Mouse (Mus musculus) heart, adult 8-10 months (tissue): ENCODE results near the gene Gna15. TPM values are rescaled to one million over a fixed set of nuclear protein-coding genes. Genes with fewer than 3 reads are reported as not detected.

Experiments used
- DNase-seq: peaks from one replicate; pipeline ENCODE4 v3.0.0; 2022; ENCODE audit warnings: low spot score
- total RNA-seq, 4 experiments: library from RNA; stranded (reverse); gene quantifications; 2 replicates each; pipeline ENCODE4 v1.2.4; 2022

The Gna15 gene
- total RNA-seq, 4 experiments from 2014 or later: 0.37 to 0.78 (median 0.54) TPM

DNA sequence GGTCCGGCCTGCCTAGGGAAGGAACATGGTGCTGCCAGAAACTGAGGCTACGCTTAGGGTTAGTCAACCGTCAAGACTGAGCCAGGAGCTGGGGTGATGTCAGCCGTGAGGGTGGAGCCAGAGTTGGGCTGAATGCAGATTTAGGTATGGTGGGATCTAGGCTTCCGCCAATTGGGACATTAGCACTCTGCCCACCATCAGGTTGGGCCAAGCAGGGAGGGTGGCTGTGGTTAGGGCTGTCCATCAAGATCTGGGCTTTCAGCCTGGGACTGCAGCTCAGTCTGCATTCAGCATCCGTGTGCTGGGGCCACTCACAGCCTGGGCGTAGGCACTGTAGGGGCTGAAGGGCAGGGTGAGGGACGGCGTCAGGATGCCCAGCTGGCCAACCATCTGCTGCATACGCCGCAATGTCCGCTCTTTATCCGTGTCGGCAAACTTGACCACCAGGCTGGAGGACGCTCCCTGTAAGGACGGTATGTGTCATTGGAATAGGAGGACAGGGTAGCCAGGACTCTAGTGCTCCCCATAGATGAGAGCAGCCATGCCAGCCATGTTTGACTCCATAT is 56.3 kb downstream of the Gna15 start:
- no peak for DNase-seq

DNA sequence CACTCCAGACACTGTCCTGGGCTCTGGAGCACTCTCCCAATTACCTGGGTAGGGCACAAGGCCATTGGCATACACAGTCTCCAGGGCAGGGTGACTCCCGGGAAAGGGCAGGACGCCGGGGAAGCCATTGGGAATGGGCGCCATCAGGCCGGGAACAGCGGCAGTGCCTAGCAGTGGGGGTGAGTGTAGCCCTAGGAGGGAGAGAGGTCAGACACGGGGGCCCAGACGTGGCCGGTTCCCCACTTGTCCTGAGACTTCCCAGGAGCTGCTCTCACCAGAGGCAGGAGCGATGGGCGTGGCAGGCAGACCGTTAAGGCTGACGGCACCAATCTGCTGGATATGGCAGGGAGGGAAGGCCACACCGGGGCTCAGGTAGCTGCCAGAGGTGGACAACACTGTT is 57.1 kb downstream of the Gna15 start:
- no peak for DNase-seq

GRCm38 (mm10) chr10:81466066-81466465 is 58.0 kb downstream of the Gna15 start:
- no peak for DNase-seq

DNA sequence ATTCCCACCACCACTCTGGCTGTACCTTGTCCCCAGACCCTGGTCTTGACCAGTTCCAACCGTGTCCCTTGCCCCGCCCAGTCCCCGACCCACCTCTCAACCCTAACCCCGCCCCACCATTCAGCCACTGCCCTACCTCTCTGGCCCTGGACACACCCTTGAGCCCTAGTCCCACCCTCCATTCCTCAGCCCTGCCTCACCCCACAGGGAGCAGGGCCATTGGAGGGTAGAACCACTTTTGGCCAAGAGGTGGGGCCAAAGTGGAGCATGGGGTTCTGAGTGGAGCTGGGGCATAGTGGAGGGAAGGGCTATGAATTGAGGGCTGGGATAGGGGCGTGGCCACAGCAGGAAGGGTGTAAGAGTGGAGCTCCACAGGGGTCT is 58.8 kb downstream of the Gna15 start:
- no peak for DNase-seq

GRCm38 (mm10) chr10:81464405-81465264 is 59.4 kb downstream of the Gna15 start:
- no peak for DNase-seq

DNA sequence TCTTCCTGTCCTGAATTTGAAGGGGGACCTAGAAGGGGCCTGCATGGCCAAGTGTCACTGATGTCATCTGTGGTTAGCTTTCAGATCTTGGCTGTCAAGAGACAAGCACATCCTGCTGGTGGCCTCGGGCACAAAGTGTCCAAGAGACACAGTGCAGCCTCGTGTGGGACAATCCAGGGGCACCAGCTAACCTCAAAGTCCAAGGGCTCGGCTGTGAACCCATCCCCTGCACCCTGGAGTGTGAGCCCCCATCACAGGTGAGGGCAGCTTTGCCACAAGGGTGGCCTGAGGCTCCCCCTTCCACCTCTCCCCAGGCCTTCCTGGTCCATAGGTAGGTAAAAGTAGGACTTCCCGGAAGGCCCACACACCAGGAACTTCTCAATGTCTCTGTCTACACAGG is 60.5 kb downstream of the Gna15 start:
- DNase-seq: no peak

DNA sequence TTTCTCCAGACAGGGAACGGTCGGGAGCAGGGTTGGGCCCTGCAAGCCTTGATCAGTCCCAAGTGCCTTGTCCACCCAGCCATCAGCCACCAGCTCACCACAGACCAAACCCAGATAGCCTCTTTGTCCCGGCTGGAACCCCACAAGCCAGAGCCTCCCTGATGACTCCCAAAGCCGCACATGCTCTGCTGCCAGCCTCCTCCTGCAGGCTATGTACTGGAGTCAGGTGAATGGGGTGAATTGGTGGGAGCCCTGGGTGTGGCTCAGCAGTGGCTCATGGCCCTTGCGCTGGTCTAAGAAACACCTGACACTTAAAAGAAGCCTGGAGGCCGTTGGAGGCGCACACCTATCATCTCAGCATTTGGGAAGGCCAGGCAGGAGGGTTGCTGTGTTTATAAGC is 61.1 kb downstream of the Gna15 start:
- no peak for DNase-seq

- DNase-seq: no peak
These were observed 61.6 kb downstream of the Gna15 start for GRCm38 (mm10) chr10:81462415-81462804.

- DNase-seq: no peak
These were observed 62.2 kb downstream of the Gna15 start for GRCm38 (mm10) chr10:81461673-81462414.

- no peak for DNase-seq
These were observed 63.1 kb downstream of the Gna15 start for GRCm38 (mm10) chr10:81460951-81461350.

- no peak for DNase-seq
These were observed 63.6 kb downstream of the Gna15 start for GRCm38 (mm10) chr10:81460471-81460870.

DNA sequence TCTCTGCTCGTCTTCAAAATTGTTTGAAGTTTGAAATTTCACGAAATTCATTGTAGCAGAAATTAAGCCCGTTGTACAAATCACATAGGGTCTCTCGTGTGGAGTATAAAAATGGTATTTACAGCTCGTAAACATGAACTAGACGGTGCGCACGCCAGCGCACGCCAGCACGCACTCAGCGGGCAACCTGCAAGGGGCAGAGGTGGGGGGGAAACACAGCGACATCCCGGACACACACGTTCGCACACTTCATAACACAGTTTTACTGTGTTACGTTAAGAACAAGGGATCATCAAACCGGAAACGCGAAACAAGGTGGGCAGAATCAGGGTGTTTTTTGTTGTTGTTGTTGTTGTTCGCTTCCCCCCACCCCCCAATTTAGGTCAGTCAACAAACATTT is 64.6 kb downstream of the Gna15 start:
- DNase-seq: no peak

- no peak for DNase-seq
These were observed 65.8 kb downstream of the Gna15 start for GRCm38 (mm10) chr10:81458267-81458666.

DNA sequence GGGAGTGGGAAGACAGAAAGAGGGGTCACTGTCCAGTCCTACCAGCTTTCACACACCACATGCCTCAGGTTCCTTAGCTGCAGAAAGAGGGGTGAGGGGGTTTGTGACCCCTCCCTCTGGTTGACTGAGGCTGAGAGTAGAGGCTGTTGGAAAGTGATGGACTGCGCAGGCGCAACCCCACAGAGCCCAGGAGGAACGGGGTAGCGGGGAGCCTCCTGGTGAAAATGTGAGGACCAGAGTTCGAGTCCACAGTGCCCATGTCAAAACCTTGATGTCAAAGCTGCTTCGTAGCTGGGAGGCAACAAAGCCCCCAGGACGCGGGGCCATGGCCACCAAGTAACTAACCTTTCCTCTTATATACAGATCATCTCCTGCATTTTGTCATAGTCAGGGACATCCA is 66.4 kb downstream of the Gna15 start:
- DNase-seq: no peak

DNA sequence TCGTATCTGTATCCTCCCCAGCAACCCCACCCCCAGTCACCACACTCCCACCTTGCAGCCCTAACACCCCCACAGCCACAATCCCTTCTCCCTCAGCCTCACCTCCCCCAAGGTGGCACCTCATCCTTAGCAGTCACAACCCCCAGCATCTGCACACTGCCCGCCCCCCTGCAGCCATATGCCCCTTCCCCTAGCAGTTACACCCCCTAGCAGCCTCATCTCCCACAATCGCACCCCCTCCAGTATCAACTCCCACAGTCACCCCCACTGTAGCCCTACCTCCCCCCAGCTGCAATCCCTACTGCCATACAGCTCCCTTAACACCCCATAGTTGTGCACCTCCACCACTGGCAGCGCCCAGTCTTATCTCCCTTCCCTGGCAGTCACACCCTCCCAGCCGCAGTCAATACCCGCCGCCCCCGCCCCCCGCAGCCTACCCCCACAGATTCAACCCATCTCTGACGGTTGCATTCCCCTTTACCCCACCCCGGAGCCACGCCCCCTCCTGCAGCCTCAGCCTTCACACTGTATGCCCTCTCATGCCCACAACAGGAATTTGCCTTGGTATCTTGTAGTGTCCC is 67.0 kb downstream of the Gna15 start:
- DNase-seq: no peak

GRCm38 (mm10) chr10:81455181-81455895 is 68.7 kb downstream of the Gna15 start, which contains the start of gene Nfic:
Gene Nfic (minus strand): TSS chr10:81455635.
- DNase-seq: no peak

DNA sequence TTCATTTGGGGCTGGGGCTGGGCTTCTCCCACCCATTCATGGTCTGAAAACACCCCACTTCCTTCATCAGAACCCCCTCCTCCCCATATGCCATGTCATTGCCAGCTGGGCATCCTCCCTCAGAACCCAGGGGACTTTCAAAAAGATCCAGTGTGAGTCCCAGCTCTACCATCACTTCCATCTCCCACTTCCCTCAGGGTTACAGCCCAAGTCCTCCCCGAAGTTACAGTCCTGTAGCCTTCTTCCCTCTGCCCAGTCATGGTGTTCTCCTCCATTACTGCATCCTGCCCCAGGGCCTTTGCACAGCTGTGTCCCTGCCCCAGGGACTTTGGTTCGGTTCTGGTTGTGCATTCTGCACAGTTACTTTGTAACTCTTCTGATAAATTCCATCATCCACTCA is 69.9 kb downstream of the Gna15 start:
- no peak for DNase-seq

GRCm38 (mm10) chr10:81452947-81453288 is 71.1 kb downstream of the Gna15 start:
- no peak for DNase-seq
